ENCODE assay signal across 9 mouse cellular contexts in genomic region chr5:104339706-104340512, GRCm38 (mm10). TPM values are rescaled to one million over a fixed set of nuclear protein-coding genes. Genes with fewer than 3 reads are reported as not detected.
DNase-seq lines count a peak whose midpoint lies in the region; ATAC-seq and TF ChIP-seq lines count a peak whose summit lies in the region.
"Had no signal": no experiment of that assay in that cellular context is flagged by ENCODE, and none has a peak within 500 bp of the region (broad histone marks: within the 10 kb centered on the region; RNA-seq: fewer than 3 reads in every experiment).

No protein-coding gene starts in this region.

- intact Hi-C loops in heart, postnatal 10 days (cut with DNase I): loop anchor here (2.0 to 10.0 kb wide), 3 partner anchors 341 to 985 kb away; no protein-coding TSS in a partner anchor

- no peaks in the 10 kb centered on the region for H3K9me3 ChIP-seq in limb, embryonic 11.5 days (ENCODE audit: control insufficient read depth, low read length)

- H3K36me3 ChIP-seq in limb, embryonic 11.5 days (ENCODE audit: control insufficient read depth, insufficient read depth, low read length): no peaks in the 10 kb centered on the region

- ATAC-seq in limb, embryonic 11.5 days (ENCODE audit: insufficient number of reproducible peaks, low FRiP score, low TSS enrichment, low read depth): 0 out of 2 replicates have a peak, but pooled peaks have one; percentile 29

- 25% methylated on average over 14 of the region's 14 CpGs for WGBS in limb, embryonic 11.5 days
- WGBS in olfactory bulb, adult 2 months: 16% methylated on average over 14 of the region's 14 CpGs

- TF ChIP-seq POLR2A in olfactory bulb, adult 2 months (IDR thresholded peaks at IDR 0.05; ENCODE audit: insufficient read depth, low read depth, low read length): no peak

- no peak overlapping the region for H3K27ac ChIP-seq in limb, embryonic 11.5 days (replicated peaks; ENCODE audit: low read depth, low read length)
- H3K27ac ChIP-seq in olfactory bulb, adult 2 months (ENCODE audit: insufficient read depth, low read depth, low read length): no peak overlapping the region
- H3K27ac ChIP-seq: macrophage had no signal

- H3K4me1 ChIP-seq in limb, embryonic 11.5 days (ENCODE audit: control insufficient read depth, insufficient read depth, low read length): no peaks in the 10 kb centered on the region
- peaks cover 2% of the 10 kb centered on the region for H3K4me1 ChIP-seq in olfactory bulb, adult 2 months (ENCODE audit: control insufficient read depth, insufficient read depth, low read length)

- no peaks in the 10 kb centered on the region for H3K27me3 ChIP-seq in limb, embryonic 11.5 days (ENCODE audit: control insufficient read depth, insufficient read depth, low read length)

- H3K4me3 ChIP-seq in limb, embryonic 11.5 days (ENCODE audit: low read depth, low read length): no peak overlapping the region
- H3K4me3 ChIP-seq in olfactory bulb, adult 2 months (ENCODE audit: insufficient read depth, low read depth, low read length): no peak overlapping the region

- DNase-seq in cerebellum, adult 9-10 months: peak; percentile 15
- DNase-seq in cerebellum, adult 9-11 months: no peak
- peak; percentile 71 for DNase-seq in 416B (ENCODE audit: low read depth)
- peak; percentile 72 to 75 for DNase-seq in cerebellum, postnatal 14 days
- DNase-seq in heart, postnatal 10 days: peak; percentile 19 to 50
- peak; percentile 73 for DNase-seq in limb, embryonic 11.5 days (ENCODE audit: low spot score)
- DNase-seq in spleen, adult 12 weeks (ENCODE audit: low spot score): no peak

- H3K9ac ChIP-seq in limb, embryonic 11.5 days (ENCODE audit: low read length): no peak overlapping the region; the same call in 1 of the 2 replicates

- no peak overlapping the region for H3K4me2 ChIP-seq in limb, embryonic 11.5 days (ENCODE audit: low read depth, severe bottlenecking)

- TF ChIP-seq CTCF in olfactory bulb, adult 2 months (IDR thresholded peaks at IDR 0.05; ENCODE audit: insufficient read depth, low read depth, low read length): peak; percentile 46; the same call in 1 of the 2 replicates

RNA-seq across cellular contexts. Expression of gene Mepe, which starts 14.8 kb away (rescaled TPM):
- not detected for total RNA-seq in heart, postnatal 10 days (2021)
- polyA plus RNA-seq in limb, embryonic 11.5 days (2014; fragmentation: Nextera tagmentation; extraction: Ambion mirVana): not detected in 2 replicates
- not detected in 2 replicates for polyA plus RNA-seq in olfactory bulb, adult 2 months (2012; ENCODE audit: insufficient read depth, insufficient read length, low replicate concordance, missing spikeins)
- polyA plus RNA-seq: macrophage had no signal

RNA-seq across cellular contexts. Expression of gene Ibsp, which starts 40.9 kb away (rescaled TPM):
- not detected for total RNA-seq in heart, postnatal 10 days (2021)
- not detected in 2 replicates for polyA plus RNA-seq in limb, embryonic 11.5 days (2014; fragmentation: Nextera tagmentation; extraction: Ambion mirVana)
- polyA plus RNA-seq in olfactory bulb, adult 2 months (2012; ENCODE audit: insufficient read depth, insufficient read length, low replicate concordance, missing spikeins): not detected in 2 replicates
- polyA plus RNA-seq: macrophage had no signal

Comparison
In these comparisons a context has a peak if more than half of its experiments do, and no peak if none do; other contexts are left out.
1. DNase-seq: peak in cerebellum, adult 9-10 months (single experiment), 416B (single experiment), cerebellum, postnatal 14 days (2 of 2), heart, postnatal 10 days (2 of 2) and limb, embryonic 11.5 days (single experiment); none in cerebellum, adult 9-11 months (single experiment) and spleen, adult 12 weeks (single experiment).